In genomic region chr17:25883824-25884223, GRCm38 (mm10) we compare ENCODE assay signal across 22 mouse cellular contexts. TPM values are rescaled to one million over a fixed set of nuclear protein-coding genes. Genes with fewer than 3 reads are reported as not detected.
DNase-seq lines count a peak whose midpoint lies in the region; ATAC-seq and TF ChIP-seq lines count a peak whose summit lies in the region.
"Had no signal": no experiment of that assay in that cellular context is flagged by ENCODE, and none has a peak within 500 bp of the region (broad histone marks: within the 10 kb centered on the region; RNA-seq: fewer than 3 reads in every experiment).

No protein-coding gene starts in this region.

- WGBS in cerebellum, adult 2 months: 92% methylated on average over 3 of the region's 3 CpGs
- WGBS in hindbrain, embryonic 10.5 days: 85% methylated on average over 3 of the region's 3 CpGs
- 96% methylated on average over 3 of the region's 3 CpGs for WGBS in hindbrain, embryonic 13.5 days
- 82% methylated on average over 3 of the region's 3 CpGs for WGBS in liver, embryonic 14.5 days (ENCODE audit: insufficient replicate concordance)
- WGBS in liver, embryonic 11.5 days: 92% methylated on average over 3 of the region's 3 CpGs
- WGBS in midbrain, embryonic 14.5 days: 92% methylated on average over 3 of the region's 3 CpGs

- no peak overlapping the region for H3K27ac ChIP-seq in cerebellum, adult 2 months (ENCODE audit: insufficient read depth, low read length)
- peak overlapping the region; percentile 93 for H3K27ac ChIP-seq in hindbrain, embryonic 10.5 days
- H3K27ac ChIP-seq in hindbrain, embryonic 13.5 days: no peak overlapping the region
- no peak overlapping the region for H3K27ac ChIP-seq in liver, embryonic 14.5 days
- H3K27ac ChIP-seq in liver, embryonic 11.5 days (ENCODE audit: low read depth, low read length): no peak overlapping the region
- 0 out of 2 replicates have a peak overlapping the region, but pooled peaks have one; percentile 14 for H3K27ac ChIP-seq in midbrain, embryonic 14.5 days (replicated peaks; ENCODE audit: low read depth, low read length)
- H3K27ac ChIP-seq: hindbrain, embryonic 15.5 days; liver, embryonic 15.5 days; neural tube, embryonic 15.5 days had no signal

- no peak for ATAC-seq in hindbrain, embryonic 13.5 days (ENCODE audit: low FRiP score)
- ATAC-seq in liver, embryonic 14.5 days (ENCODE audit: insufficient read depth): no peak
- ATAC-seq in liver, embryonic 11.5 days (replicated peaks; ENCODE audit: low FRiP score): no peak
- ATAC-seq in midbrain, embryonic 14.5 days (ENCODE audit: low FRiP score, low TSS enrichment): no peak
- ATAC-seq: Patski had no signal

- peak; percentile 26; the same call in 1 of the 2 replicates for TF ChIP-seq CTCF in cerebellum, adult 2 months (IDR thresholded peaks at IDR 0.05; ENCODE audit: borderline replicate concordance, insufficient read depth, low read depth, low read length)
- TF ChIP-seq CTCF in liver, embryonic 14.5 days (IDR thresholded peaks at IDR 0.05; ENCODE audit: low read depth): peak; percentile 40

- H3K4me2 ChIP-seq in hindbrain, embryonic 13.5 days: no peak overlapping the region
- H3K4me2 ChIP-seq in liver, embryonic 14.5 days (ENCODE audit: low read depth): no peak overlapping the region
- no peak overlapping the region for H3K4me2 ChIP-seq in liver, embryonic 11.5 days
- no peak overlapping the region for H3K4me2 ChIP-seq in midbrain, embryonic 14.5 days (ENCODE audit: low read length)
- H3K4me2 ChIP-seq: hindbrain, embryonic 15.5 days; liver, embryonic 15.5 days; neural tube, embryonic 15.5 days had no signal

- H3K4me1 ChIP-seq in cerebellum, adult 2 months (ENCODE audit: control insufficient read depth, insufficient read depth, low read length): peaks cover 16% of the 10 kb centered on the region
- peaks cover 70% of the 10 kb centered on the region for H3K4me1 ChIP-seq in hindbrain, embryonic 10.5 days (replicated peaks)
- peaks cover 29% of the 10 kb centered on the region for H3K4me1 ChIP-seq in hindbrain, embryonic 13.5 days (replicated peaks)
- peaks cover 0 to 20% of the 10 kb centered on the region in 2 experiments; a peak in 3 of 4 replicates for H3K4me1 ChIP-seq in liver, embryonic 14.5 days (replicated peaks; ENCODE audit: control insufficient read depth in 2 of 2, insufficient read depth in 2 of 2, low read length in 1 of 2)
- H3K4me1 ChIP-seq in liver, embryonic 11.5 days (replicated peaks; ENCODE audit: control insufficient read depth, insufficient read depth, low read length): peaks cover 28% of the 10 kb centered on the region
- peaks cover 20% of the 10 kb centered on the region for H3K4me1 ChIP-seq in midbrain, embryonic 14.5 days (ENCODE audit: control insufficient read depth, insufficient read depth, low read length)

- DNase-seq in cerebellum, adult 2 months: no peak
- DNase-seq in cerebellum, adult 18-20 months: no peak
- DNase-seq in hindbrain, embryonic 10.5 days (ENCODE audit: low spot score): no peak
- DNase-seq in liver, embryonic 14.5 days (ENCODE audit: low read depth in 3 of 3, low spot score in 3 of 3): no peak
- DNase-seq in liver, embryonic 11.5 days (ENCODE audit: low spot score): no peak
- DNase-seq in midbrain, embryonic 14.5 days: no peak
- no peak for DNase-seq in gastrocnemius, postnatal 10 days
- DNase-seq: adrenal gland, adult 8-10 months; gastrocnemius, postnatal 36 days; heart, postnatal 10 days; kidney, adult 11 months; kidney, postnatal 10 days; lung, postnatal 10 days; thymus, postnatal 14 days had no signal

- TF ChIP-seq EP300 in liver, embryonic 14.5 days (IDR thresholded peaks at IDR 0.05; ENCODE audit: low read depth): no peak

- no peaks in the 10 kb centered on the region for H3K9me3 ChIP-seq in hindbrain, embryonic 10.5 days
- H3K9me3 ChIP-seq in hindbrain, embryonic 13.5 days: no peaks in the 10 kb centered on the region
- no peaks in the 10 kb centered on the region for H3K9me3 ChIP-seq in liver, embryonic 14.5 days (ENCODE audit: control insufficient read depth, low read length)
- H3K9me3 ChIP-seq in liver, embryonic 11.5 days (ENCODE audit: control insufficient read depth, low read length): no peaks in the 10 kb centered on the region
- H3K9me3 ChIP-seq in midbrain, embryonic 14.5 days (ENCODE audit: control insufficient read depth, low read length): no peaks in the 10 kb centered on the region
- H3K9me3 ChIP-seq: heart, embryonic 10.5 days; hindbrain, embryonic 15.5 days; limb, embryonic 10.5 days; liver, embryonic 15.5 days; megakaryocyte, embryonic 14.5 days; neural tube, embryonic 15.5 days had no signal

- TF ChIP-seq POLR2A in cerebellum, adult 2 months (IDR thresholded peaks at IDR 0.05; ENCODE audit: borderline replicate concordance, insufficient read depth, low read length): no peak

- no peak overlapping the region for H3K9ac ChIP-seq in hindbrain, embryonic 13.5 days
- no peak overlapping the region for H3K9ac ChIP-seq in liver, embryonic 14.5 days (replicated peaks)
- no peak overlapping the region for H3K9ac ChIP-seq in liver, embryonic 11.5 days (ENCODE audit: low read depth, low read length)
- H3K9ac ChIP-seq in midbrain, embryonic 14.5 days (replicated peaks; ENCODE audit: low read length): no peak overlapping the region
- H3K9ac ChIP-seq: hindbrain, embryonic 15.5 days; liver, embryonic 15.5 days; neural tube, embryonic 15.5 days had no signal

- no peak overlapping the region for H3K4me3 ChIP-seq in cerebellum, adult 2 months (replicated peaks; ENCODE audit: insufficient read depth, low read depth, low read length)
- no peak overlapping the region for H3K4me3 ChIP-seq in hindbrain, embryonic 10.5 days
- H3K4me3 ChIP-seq in hindbrain, embryonic 13.5 days: no peak overlapping the region
- no peak overlapping the region for H3K4me3 ChIP-seq in liver, embryonic 14.5 days (ENCODE audit: insufficient read depth in 1 of 2, low read depth in 2 of 2, low read length in 2 of 2)
- no peak overlapping the region for H3K4me3 ChIP-seq in liver, embryonic 11.5 days (ENCODE audit: low read depth, low read length)
- H3K4me3 ChIP-seq in midbrain, embryonic 14.5 days (replicated peaks; ENCODE audit: low read depth, low read length): no peak overlapping the region
- H3K4me3 ChIP-seq: heart, embryonic 10.5 days; hindbrain, embryonic 15.5 days; limb, embryonic 10.5 days; liver, embryonic 15.5 days; megakaryocyte, embryonic 14.5 days; neural tube, embryonic 15.5 days had no signal

- no peaks in the 10 kb centered on the region for H3K27me3 ChIP-seq in cerebellum, adult 2 months (ENCODE audit: control insufficient read depth, insufficient read depth, low read length)
- H3K27me3 ChIP-seq in hindbrain, embryonic 10.5 days (ENCODE audit: insufficient read depth, poor library complexity, severe bottlenecking): no peaks in the 10 kb centered on the region; the same call in 1 of the 2 replicates
- H3K27me3 ChIP-seq in hindbrain, embryonic 13.5 days: no peaks in the 10 kb centered on the region
- no peaks in the 10 kb centered on the region for H3K27me3 ChIP-seq in liver, embryonic 14.5 days (ENCODE audit: control insufficient read depth, insufficient read depth, low read length)
- H3K27me3 ChIP-seq in liver, embryonic 11.5 days (replicated peaks; ENCODE audit: control insufficient read depth, insufficient read depth, low read length): no peaks in the 10 kb centered on the region
- H3K27me3 ChIP-seq in midbrain, embryonic 14.5 days (ENCODE audit: control insufficient read depth, insufficient read depth, low read length): no peaks in the 10 kb centered on the region
- H3K27me3 ChIP-seq: hindbrain, embryonic 15.5 days; liver, embryonic 15.5 days; megakaryocyte, embryonic 14.5 days; neural tube, embryonic 15.5 days; Patski had no signal

- H3K36me3 ChIP-seq in hindbrain, embryonic 10.5 days: peaks cover 65% of the 10 kb centered on the region
- H3K36me3 ChIP-seq in hindbrain, embryonic 13.5 days: peaks cover 58% of the 10 kb centered on the region
- 0 out of 2 replicates have a peak, but pooled peaks cover 2% of the 10 kb centered on the region for H3K36me3 ChIP-seq in liver, embryonic 14.5 days (replicated peaks; ENCODE audit: control insufficient read depth, insufficient read depth, low read depth)
- peaks cover 16% of the 10 kb centered on the region for H3K36me3 ChIP-seq in liver, embryonic 11.5 days (ENCODE audit: control insufficient read depth, insufficient read depth, low read length)
- peaks cover 46% of the 10 kb centered on the region for H3K36me3 ChIP-seq in midbrain, embryonic 14.5 days (ENCODE audit: control insufficient read depth, insufficient read depth, low read length)

RNA-seq across cellular contexts. Expression of gene Wfikkn1, which starts 3.2 kb away (rescaled TPM):
- polyA plus RNA-seq in cerebellum, adult 2 months (2012; rRNA removed): 0.95 and 1.1 TPM in 2 replicates
- polyA plus RNA-seq in hindbrain, embryonic 10.5 days (2016; fragmentation: Nextera tagmentation; extraction: Ambion mirVana): 5.8 and 26.3 TPM in 2 replicates
- 0.45 and 0.63 TPM in 2 replicates for polyA plus RNA-seq in hindbrain, embryonic 13.5 days (2015; fragmentation: Nextera tagmentation; extraction: Ambion mirVana)
- polyA plus RNA-seq in liver, embryonic 14.5 days (2012; rRNA removed): 0.54 and 0.71 TPM in 2 replicates
- 0.52 and 0.67 TPM in 2 replicates for polyA plus RNA-seq in liver, embryonic 14.5 days (2014; fragmentation: Nextera tagmentation; extraction: Ambion mirVana)
- polyA plus RNA-seq in liver, embryonic 11.5 days (2014; fragmentation: Nextera tagmentation; extraction: Ambion mirVana): 2.1 and 2.4 TPM in 2 replicates
- polyA plus RNA-seq in midbrain, embryonic 14.5 days (2014; fragmentation: Nextera tagmentation; extraction: Ambion mirVana): 0.61 and 0.70 TPM in 2 replicates
- total RNA-seq in gastrocnemius, postnatal 10 days (2021): 1 to 10 TPM in 1 of 2 experiments, under 1 TPM in 1; 0.78 to 1.1 TPM

RNA-seq across cellular contexts. Expression of gene Mettl26, which starts 8.9 kb away (rescaled TPM):
- polyA plus RNA-seq in cerebellum, adult 2 months (2012; rRNA removed): 110 and 116 TPM in 2 replicates
- 69.9 and 73.9 TPM in 2 replicates for polyA plus RNA-seq in hindbrain, embryonic 10.5 days (2016; fragmentation: Nextera tagmentation; extraction: Ambion mirVana)
- polyA plus RNA-seq in hindbrain, embryonic 13.5 days (2015; fragmentation: Nextera tagmentation; extraction: Ambion mirVana): 63.0 and 65.7 TPM in 2 replicates
- 45.3 and 47.6 TPM in 2 replicates for polyA plus RNA-seq in liver, embryonic 14.5 days (2012; rRNA removed)
- 46.5 and 50.3 TPM in 2 replicates for polyA plus RNA-seq in liver, embryonic 14.5 days (2014; fragmentation: Nextera tagmentation; extraction: Ambion mirVana)
- polyA plus RNA-seq in liver, embryonic 11.5 days (2014; fragmentation: Nextera tagmentation; extraction: Ambion mirVana): 70.7 and 74.5 TPM in 2 replicates
- polyA plus RNA-seq in midbrain, embryonic 14.5 days (2014; fragmentation: Nextera tagmentation; extraction: Ambion mirVana): 58.2 and 75.9 TPM in 2 replicates
- total RNA-seq in gastrocnemius, postnatal 10 days (2021): 10 to 100 TPM; 20.7 to 23.1 TPM

RNA-seq across cellular contexts. Expression of gene Mcrip2, which starts 15.3 kb away (rescaled TPM):
- polyA plus RNA-seq in cerebellum, adult 2 months (2012; rRNA removed): 31.9 and 34.1 TPM in 2 replicates
- 10.6 and 14.7 TPM in 2 replicates for polyA plus RNA-seq in hindbrain, embryonic 10.5 days (2016; fragmentation: Nextera tagmentation; extraction: Ambion mirVana)
- polyA plus RNA-seq in hindbrain, embryonic 13.5 days (2015; fragmentation: Nextera tagmentation; extraction: Ambion mirVana): 11.4 and 11.7 TPM in 2 replicates
- polyA plus RNA-seq in liver, embryonic 14.5 days (2012; rRNA removed): 22.1 and 23.1 TPM in 2 replicates
- polyA plus RNA-seq in liver, embryonic 14.5 days (2014; fragmentation: Nextera tagmentation; extraction: Ambion mirVana): 44.0 and 44.9 TPM in 2 replicates
- 96.5 and 110 TPM in 2 replicates for polyA plus RNA-seq in liver, embryonic 11.5 days (2014; fragmentation: Nextera tagmentation; extraction: Ambion mirVana)
- 13.9 and 19.3 TPM in 2 replicates for polyA plus RNA-seq in midbrain, embryonic 14.5 days (2014; fragmentation: Nextera tagmentation; extraction: Ambion mirVana)
- 10 to 100 TPM; 57.9 to 61.8 TPM for total RNA-seq in gastrocnemius, postnatal 10 days (2021)

RNA-seq across cellular contexts. Expression of gene Wdr90, which starts 22.5 kb away (rescaled TPM):
- polyA plus RNA-seq in cerebellum, adult 2 months (2012; rRNA removed): 21.6 and 26.9 TPM in 2 replicates
- 46.0 and 54.4 TPM in 2 replicates for polyA plus RNA-seq in hindbrain, embryonic 10.5 days (2016; fragmentation: Nextera tagmentation; extraction: Ambion mirVana)
- 19.4 and 19.8 TPM in 2 replicates for polyA plus RNA-seq in hindbrain, embryonic 13.5 days (2015; fragmentation: Nextera tagmentation; extraction: Ambion mirVana)
- 18.1 and 19.6 TPM in 2 replicates for polyA plus RNA-seq in liver, embryonic 14.5 days (2012; rRNA removed)
- 7.5 and 11.1 TPM in 2 replicates for polyA plus RNA-seq in liver, embryonic 14.5 days (2014; fragmentation: Nextera tagmentation; extraction: Ambion mirVana)
- polyA plus RNA-seq in liver, embryonic 11.5 days (2014; fragmentation: Nextera tagmentation; extraction: Ambion mirVana): 22.2 and 25.7 TPM in 2 replicates
- polyA plus RNA-seq in midbrain, embryonic 14.5 days (2014; fragmentation: Nextera tagmentation; extraction: Ambion mirVana): 14.4 and 17.1 TPM in 2 replicates
- total RNA-seq in gastrocnemius, postnatal 10 days (2021): 1 to 10 TPM; 3.3 to 5.2 TPM

RNA-seq across cellular contexts. Expression of gene Rab40c, which starts 35.7 kb away (rescaled TPM):
- polyA plus RNA-seq in cerebellum, adult 2 months (2012; rRNA removed): 70.0 and 74.6 TPM in 2 replicates
- polyA plus RNA-seq in hindbrain, embryonic 10.5 days (2016; fragmentation: Nextera tagmentation; extraction: Ambion mirVana): 33.4 and 43.4 TPM in 2 replicates
- 45.5 and 48.7 TPM in 2 replicates for polyA plus RNA-seq in hindbrain, embryonic 13.5 days (2015; fragmentation: Nextera tagmentation; extraction: Ambion mirVana)
- 6.4 and 7.8 TPM in 2 replicates for polyA plus RNA-seq in liver, embryonic 14.5 days (2012; rRNA removed)
- 3.4 and 3.8 TPM in 2 replicates for polyA plus RNA-seq in liver, embryonic 14.5 days (2014; fragmentation: Nextera tagmentation; extraction: Ambion mirVana)
- polyA plus RNA-seq in liver, embryonic 11.5 days (2014; fragmentation: Nextera tagmentation; extraction: Ambion mirVana): 9.9 and 10.7 TPM in 2 replicates
- polyA plus RNA-seq in midbrain, embryonic 14.5 days (2014; fragmentation: Nextera tagmentation; extraction: Ambion mirVana): 29.4 and 46.9 TPM in 2 replicates
- total RNA-seq in gastrocnemius, postnatal 10 days (2021): 10 to 100 TPM in 1 of 2 experiments, 1 to 10 TPM in 1; 9.3 to 12.6 TPM

Comparison
In these comparisons a context has a peak if more than half of its experiments do, and no peak if none do; other contexts are left out.
1. H3K27ac ChIP-seq: peak in hindbrain, embryonic 10.5 days (single experiment) and midbrain, embryonic 14.5 days (single experiment); none in cerebellum, adult 2 months (single experiment), hindbrain, embryonic 13.5 days (single experiment), liver, embryonic 14.5 days (single experiment) and liver, embryonic 11.5 days (single experiment).